Mouse (Mus musculus) E14TG2a.4 (cell line): ENCODE measurements around the gene Cep295nl.

Experiments
- CTCF ChIP-seq: conservative IDR thresholded peaks from 2 replicates; pipeline ENCODE4 v1.5.1; 2014; ENCODE audit warnings: low read length
- NANOG ChIP-seq: IDR thresholded peaks from 2 replicates; pipeline ENCODE4 v1.6.1; 2014; ENCODE audit warnings: borderline replicate concordance, low read length, mixed read lengths
- POU5F1 ChIP-seq: IDR thresholded peaks from 2 replicates; pipeline ENCODE4 v1.6.1; 2014; ENCODE audit warnings: low read length, borderline replicate concordance

- no peak for TF ChIP-seq CTCF
- TF ChIP-seq NANOG: no peak
- no peak for TF ChIP-seq POU5F1
Observed at GRCm38 (mm10) chr11:118345693-118346092, 3.4 kb upstream of the Cep295nl start.
